ENCODE assay signal across 9 mouse cellular contexts in the genomic region with DNA sequence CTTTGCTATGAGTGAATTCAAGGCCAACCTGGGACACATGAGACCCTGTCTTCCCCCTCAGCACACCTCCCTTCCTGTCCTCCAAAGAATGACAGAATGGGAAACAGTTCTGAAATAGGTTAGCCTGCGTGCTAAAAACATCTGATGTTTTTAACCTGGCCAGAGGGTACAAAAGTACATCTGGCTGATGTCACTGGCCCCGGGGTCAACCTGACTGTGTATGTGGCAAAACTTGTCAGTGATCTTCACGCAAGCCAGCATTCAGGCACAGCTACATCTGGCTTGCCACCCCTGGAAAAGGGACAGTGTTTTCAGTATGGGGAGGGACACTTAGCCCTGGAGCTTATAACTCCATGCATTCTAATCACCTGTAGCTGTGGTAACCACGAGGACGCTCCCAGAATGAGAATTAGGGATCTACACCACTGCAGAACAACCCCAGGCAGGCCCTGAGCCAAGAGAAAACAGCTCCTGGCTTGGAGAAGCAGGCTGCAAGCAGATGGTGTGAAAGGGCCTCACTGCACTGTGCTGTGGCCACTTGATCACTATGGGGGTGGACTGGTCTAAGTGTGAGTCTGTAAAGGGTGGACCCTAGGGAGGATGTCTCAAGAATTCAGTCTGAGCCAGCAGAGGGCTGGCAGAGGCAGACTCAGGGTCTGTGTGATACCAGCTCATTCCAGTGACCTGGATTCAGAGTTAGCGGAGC. TPM values are rescaled to one million over a fixed set of nuclear protein-coding genes. Genes with fewer than 3 reads are reported as not detected.
DNase-seq lines count a peak whose midpoint lies in the region; ATAC-seq and TF ChIP-seq lines count a peak whose summit lies in the region.
"Had no signal": no experiment of that assay in that cellular context is flagged by ENCODE, and none has a peak within 500 bp of the region (broad histone marks: within the 10 kb centered on the region; RNA-seq: fewer than 3 reads in every experiment).

No protein-coding gene starts in this region.

- H3K4me2 ChIP-seq in lung, embryonic 14.5 days, result no peak overlapping the region
- no peak overlapping the region for H3K4me2 ChIP-seq in embryonic facial prominence, embryonic 15.5 days (replicated peaks)
- H3K4me2 ChIP-seq in hindbrain, embryonic 13.5 days, result peak overlapping the region; percentile 36
- peak overlapping the region; percentile 38 for H3K4me2 ChIP-seq in midbrain, embryonic 16.5 days (ENCODE audit: low read length)

- 71% methylated on average over 6 of the region's 6 CpGs for WGBS in lung, embryonic 14.5 days
- 52% methylated on average over 6 of the region's 6 CpGs for WGBS in embryonic facial prominence, embryonic 15.5 days
- 44% methylated on average over 6 of the region's 6 CpGs for WGBS in hindbrain, embryonic 13.5 days
- WGBS in midbrain, embryonic 16.5 days, result 35% methylated on average over 6 of the region's 6 CpGs

- peak; percentile 32; the same call in 1 of the 2 replicates for ATAC-seq in lung, embryonic 14.5 days (ENCODE audit: insufficient read depth)
- ATAC-seq in embryonic facial prominence, embryonic 15.5 days (ENCODE audit: insufficient number of reproducible peaks, low FRiP score, low TSS enrichment, low read depth), result peak; percentile 52; the same call in 1 of the 2 replicates
- peak; percentile 63 for ATAC-seq in hindbrain, embryonic 13.5 days (ENCODE audit: low FRiP score)
- ATAC-seq in midbrain, embryonic 16.5 days, result peak; percentile 70
- ATAC-seq: Patski had no signal

- DNase-seq in lung, embryonic 14.5 days, result no peak
- no peak for DNase-seq in lung, adult 18-20 months
- peak; percentile 58 to 61 for DNase-seq in layer of hippocampus, postnatal 36 days
- DNase-seq in yolk sac, embryonic 10.5 days (ENCODE audit: low spot score), result no peak
- no peak for DNase-seq in Muller cell, postnatal 12 days (ENCODE audit: inconsistent ontology term)

- H3K27me3 ChIP-seq in lung, embryonic 14.5 days (ENCODE audit: insufficient read depth, low read length), result no peaks in the 10 kb centered on the region
- H3K27me3 ChIP-seq in embryonic facial prominence, embryonic 15.5 days, result no peaks in the 10 kb centered on the region
- H3K27me3 ChIP-seq in hindbrain, embryonic 13.5 days, result no peaks in the 10 kb centered on the region
- no peaks in the 10 kb centered on the region for H3K27me3 ChIP-seq in midbrain, embryonic 16.5 days (ENCODE audit: control insufficient read depth, insufficient read depth, low read depth, low read length)
- H3K27me3 ChIP-seq: Patski had no signal

- H3K27ac ChIP-seq in lung, embryonic 14.5 days (ENCODE audit: low read depth), result no peak overlapping the region
- H3K27ac ChIP-seq in embryonic facial prominence, embryonic 15.5 days (replicated peaks), result peak overlapping the region; percentile 35; the same call in 1 of the 2 replicates
- H3K27ac ChIP-seq in hindbrain, embryonic 13.5 days, result peak overlapping the region; percentile 94
- peak overlapping the region; percentile 91 for H3K27ac ChIP-seq in midbrain, embryonic 16.5 days (ENCODE audit: low read length)

- H3K4me1 ChIP-seq in lung, embryonic 14.5 days (ENCODE audit: insufficient read depth), result peaks cover 12% of the 10 kb centered on the region
- peaks cover 29% of the 10 kb centered on the region for H3K4me1 ChIP-seq in embryonic facial prominence, embryonic 15.5 days
- H3K4me1 ChIP-seq in hindbrain, embryonic 13.5 days (replicated peaks), result peaks cover 59% of the 10 kb centered on the region
- peaks cover 48% of the 10 kb centered on the region for H3K4me1 ChIP-seq in midbrain, embryonic 16.5 days (ENCODE audit: control insufficient read depth, insufficient read depth, low read length)

- no peak overlapping the region for H3K4me3 ChIP-seq in lung, embryonic 14.5 days (ENCODE audit: low read depth, low read length)
- no peak overlapping the region for H3K4me3 ChIP-seq in embryonic facial prominence, embryonic 15.5 days (replicated peaks)
- H3K4me3 ChIP-seq in hindbrain, embryonic 13.5 days, result no peak overlapping the region
- H3K4me3 ChIP-seq in midbrain, embryonic 16.5 days (ENCODE audit: low read depth, low read length), result no peak overlapping the region

- H3K36me3 ChIP-seq in lung, embryonic 14.5 days (ENCODE audit: insufficient read depth), result peaks cover 23% of the 10 kb centered on the region
- H3K36me3 ChIP-seq in embryonic facial prominence, embryonic 15.5 days, result peaks cover 29% of the 10 kb centered on the region
- H3K36me3 ChIP-seq in hindbrain, embryonic 13.5 days, result peaks cover 23% of the 10 kb centered on the region
- peaks cover 21% of the 10 kb centered on the region for H3K36me3 ChIP-seq in midbrain, embryonic 16.5 days (ENCODE audit: control insufficient read depth, insufficient read depth, low read length)

- H3K9me3 ChIP-seq in lung, embryonic 14.5 days (ENCODE audit: low read depth, low read length), result no peaks in the 10 kb centered on the region
- no peaks in the 10 kb centered on the region for H3K9me3 ChIP-seq in embryonic facial prominence, embryonic 15.5 days (replicated peaks)
- H3K9me3 ChIP-seq in hindbrain, embryonic 13.5 days, result no peaks in the 10 kb centered on the region
- H3K9me3 ChIP-seq in midbrain, embryonic 16.5 days (replicated peaks; ENCODE audit: control insufficient read depth, low read length, poor library complexity, severe bottlenecking), result no peaks in the 10 kb centered on the region

- no peak overlapping the region for H3K9ac ChIP-seq in lung, embryonic 14.5 days
- no peak overlapping the region for H3K9ac ChIP-seq in embryonic facial prominence, embryonic 15.5 days
- peak overlapping the region; percentile 55 for H3K9ac ChIP-seq in hindbrain, embryonic 13.5 days
- peak overlapping the region; percentile 22; the same call in 1 of the 2 replicates for H3K9ac ChIP-seq in midbrain, embryonic 16.5 days (ENCODE audit: low read depth, low read length)

- no peak for TF ChIP-seq CTCF in lung, embryonic 14.5 days (IDR thresholded peaks at IDR 0.05; ENCODE audit: low read depth)

RNA-seq across cellular contexts. Expression of a gene that starts 35.3 kb away (rescaled TPM):
- polyA plus RNA-seq in lung, embryonic 14.5 days (2014; fragmentation: Nextera tagmentation; extraction: Ambion mirVana), result 47.6 and 50.7 TPM in 2 replicates
- 61.6 and 77.5 TPM in 2 replicates for polyA plus RNA-seq in embryonic facial prominence, embryonic 15.5 days (2015; fragmentation: Nextera tagmentation; extraction: Ambion mirVana)
- polyA plus RNA-seq in hindbrain, embryonic 13.5 days (2015; fragmentation: Nextera tagmentation; extraction: Ambion mirVana), result 91.0 and 98.3 TPM in 2 replicates
- 100 to 1,000 TPM; 116 to 118 TPM for total RNA-seq in layer of hippocampus, postnatal 36 days (2021)
- 117 and 125 TPM in 2 replicates for polyA plus RNA-seq in midbrain, embryonic 16.5 days (2015; fragmentation: Nextera tagmentation; extraction: Ambion mirVana)

Comparison
In these comparisons a context has a peak if more than half of its experiments do, and no peak if none do; other contexts are left out.
1. DNase-seq: peak in layer of hippocampus, postnatal 36 days (2 of 2); none in lung, embryonic 14.5 days (single experiment), lung, adult 18-20 months (0 of 2), yolk sac, embryonic 10.5 days (single experiment) and Muller cell, postnatal 12 days (single experiment).
2. H3K4me2 ChIP-seq: peak in hindbrain, embryonic 13.5 days (single experiment) and midbrain, embryonic 16.5 days (single experiment); none in lung, embryonic 14.5 days (single experiment) and embryonic facial prominence, embryonic 15.5 days (single experiment).
3. H3K9ac ChIP-seq: peak in hindbrain, embryonic 13.5 days (single experiment) and midbrain, embryonic 16.5 days (single experiment); none in lung, embryonic 14.5 days (single experiment) and embryonic facial prominence, embryonic 15.5 days (single experiment).
4. Peak in every context shown above with its lines, with median percentiles within 50 percentile points of each other: ATAC-seq.